Mouse (Mus musculus) cortical plate, adult 2 months (tissue): ENCODE measurements at regions not wholly inside any gene's neighbourhood (a gene's known extent, or its start where the extent isn't known, plus 50 kb on each side); places are given as distances from the start of the nearest gene placed in this dataset.

Experiments used
- H3K27ac ChIP-seq: fragments of 200-500 bp; 2 replicates; pipeline ENCODE4 v1.5.1; 2012; ENCODE audit warnings: low read length, control low read depth, inconsistent platforms; ENCODE audit not compliant: insufficient read depth
- H3K4me1 ChIP-seq: fragments of 200-500 bp; 2 replicates; pipeline ENCODE4 v1.6.1; 2011; ENCODE audit warnings: low read length; ENCODE audit not compliant: control insufficient read depth, insufficient read depth
- H3K4me3 ChIP-seq: fragments of 200-500 bp; 2 replicates; pipeline ENCODE4 v1.5.1; 2011; ENCODE audit warnings: mild to moderate bottlenecking, low read length, control low read depth; ENCODE audit not compliant: insufficient read depth
- CTCF ChIP-seq: fragments of 200-500 bp; IDR thresholded peaks from 2 replicates; pipeline ENCODE4 v1.5.1; 2011; ENCODE audit warnings: mild to moderate bottlenecking, control low read depth, low read length; ENCODE audit not compliant: insufficient read depth; ENCODE audit errors: extremely low read depth
- POLR2A ChIP-seq: fragments of 200-500 bp; IDR thresholded peaks from 2 replicates; pipeline ENCODE4 v1.6.1; 2011; ENCODE audit warnings: mild to moderate bottlenecking, low read length, control low read depth; ENCODE audit not compliant: insufficient read depth; ENCODE audit errors: extremely low read depth

DNA sequence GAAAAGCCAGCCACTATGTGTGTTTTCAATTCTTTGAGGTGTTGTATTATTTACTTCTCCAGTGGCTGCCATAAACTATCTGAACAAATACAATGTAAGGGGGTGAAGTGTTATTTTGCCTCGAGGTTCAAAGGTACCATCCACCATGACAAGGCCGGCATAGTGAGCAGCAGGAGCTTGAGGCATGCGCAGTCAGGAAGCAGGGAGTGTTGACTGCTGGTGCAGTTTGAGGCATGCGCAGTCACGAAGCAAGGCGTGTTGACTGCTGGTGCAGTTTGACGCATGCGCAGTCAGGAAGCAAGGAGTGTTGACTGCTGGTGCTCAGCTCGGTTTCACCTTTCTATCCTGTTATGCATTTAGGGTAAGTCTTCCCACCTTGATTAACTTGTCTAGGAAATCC is 184.9 kb upstream of the Eci2 start:
- TF ChIP-seq POLR2A (no peak), CTCF (no peak)

DNA sequence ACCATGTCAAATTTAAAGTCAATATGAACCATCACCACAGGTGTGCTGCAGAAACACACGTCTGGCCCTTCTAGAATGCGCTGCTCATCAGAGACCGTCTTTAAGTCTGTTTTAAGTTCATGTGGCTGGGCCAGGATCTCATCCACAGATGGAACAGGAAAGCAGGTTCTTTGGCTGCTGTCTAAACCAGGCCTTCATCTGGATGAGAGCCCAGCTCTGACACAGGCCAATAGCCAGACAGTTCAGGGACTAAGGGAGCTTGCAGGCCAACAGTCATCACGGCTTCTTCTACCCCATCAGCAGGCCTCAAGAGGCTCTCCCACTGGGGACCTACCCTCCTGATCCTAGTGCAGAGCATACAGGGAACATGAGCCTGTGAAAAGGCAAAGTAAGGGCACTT is 185.4 kb upstream of the Eci2 start:
- no peak overlapping the region for H3K27ac ChIP-seq
- H3K4me3 ChIP-seq, result no peak overlapping the region
- H3K4me1 ChIP-seq, result no peaks in the 10 kb centered on the region
- TF ChIP-seq POLR2A (no peak), CTCF (no peak)

More for the DNA sequence above, 184.9 kb upstream of the Eci2 start:
- no peaks in the 10 kb centered on the region for H3K4me1 ChIP-seq
- no peak overlapping the region for H3K4me3 ChIP-seq
- no peak overlapping the region for H3K27ac ChIP-seq

DNA sequence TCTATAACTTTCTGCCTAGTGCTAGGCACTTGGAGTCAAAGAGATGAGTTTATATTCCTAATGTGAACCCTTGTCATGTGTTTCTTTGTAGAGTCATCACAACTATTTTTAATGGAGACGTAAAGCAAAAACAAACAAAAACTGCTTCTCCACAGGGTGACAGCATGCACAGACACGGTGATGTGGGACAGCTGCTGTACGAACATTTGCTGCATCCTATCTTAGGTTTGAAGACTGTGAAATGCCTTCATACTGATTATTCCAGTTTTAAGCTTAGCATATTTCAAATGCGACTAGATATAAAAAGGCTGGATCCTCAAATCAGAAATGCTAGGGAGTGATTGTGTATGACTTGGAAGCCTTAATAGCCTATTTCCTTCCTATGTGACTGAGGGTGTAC is 187.3 kb upstream of the Eci2 start:
- H3K27ac ChIP-seq, result no peak overlapping the region
- no peak overlapping the region for H3K4me3 ChIP-seq
- no peaks in the 10 kb centered on the region for H3K4me1 ChIP-seq
- no peak for TF ChIP-seq CTCF
- no peak for TF ChIP-seq POLR2A

DNA sequence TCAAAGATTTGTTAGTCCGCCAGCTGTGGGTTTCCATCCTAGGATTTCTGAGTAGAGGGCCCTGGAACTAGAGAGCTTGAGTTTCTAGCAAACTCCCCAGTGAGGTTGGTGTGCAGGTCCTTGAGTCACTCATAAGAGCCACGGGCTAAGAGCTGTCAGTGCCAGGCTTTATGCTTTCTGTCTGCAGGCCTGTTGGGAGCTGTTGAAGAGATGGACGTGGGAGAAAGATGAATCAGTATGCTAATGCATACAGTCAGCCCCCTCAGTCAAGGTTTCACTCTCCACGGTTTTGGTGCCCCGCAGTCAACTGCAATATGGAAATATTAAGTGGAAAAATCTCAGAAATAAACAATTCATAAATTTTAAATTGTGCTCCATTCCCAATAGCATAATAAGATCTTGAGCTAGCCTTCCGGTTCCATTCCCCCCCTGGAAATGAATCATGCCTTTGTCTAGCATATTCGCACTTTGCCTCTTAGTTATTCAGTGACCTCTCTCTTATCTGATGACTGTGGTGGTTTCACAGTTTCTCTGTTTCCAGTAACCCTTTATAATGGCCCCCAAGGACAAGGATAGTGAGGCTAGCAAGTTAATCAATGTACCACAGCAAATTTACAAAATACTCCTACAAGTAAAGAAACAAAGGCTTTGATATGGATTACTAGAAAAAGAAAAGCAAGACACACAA is 199.4 kb upstream of the Eci2 start:
- Histone ChIP-seq H3K4me3 (no peak overlapping the region), H3K4me1 (no peaks in the 10 kb centered on the region), H3K27ac (no peak overlapping the region)
- TF ChIP-seq CTCF (no peak), POLR2A (no peak)

DNA sequence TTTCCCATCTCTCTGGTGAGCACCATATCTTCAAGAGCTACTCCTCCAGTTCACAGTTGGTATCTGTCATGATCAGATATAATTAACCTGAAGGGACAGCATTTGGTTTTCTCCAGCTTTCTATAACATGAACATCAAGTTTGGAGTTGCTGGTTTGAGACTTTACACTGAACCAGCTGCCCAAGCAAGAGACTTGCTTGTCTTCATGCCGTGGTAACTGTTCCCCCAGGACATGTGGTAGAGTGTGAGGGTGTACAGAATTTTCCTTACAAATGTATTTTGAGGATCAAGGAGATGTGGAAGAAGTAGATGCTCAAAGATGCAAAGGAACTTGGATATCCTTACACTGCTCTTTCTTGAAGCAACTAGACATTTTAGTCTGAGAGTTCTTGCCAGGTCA is 200.0 kb upstream of the Eci2 start:
- TF ChIP-seq POLR2A (no peak), CTCF (no peak)
- H3K4me3 ChIP-seq, result no peak overlapping the region
- H3K27ac ChIP-seq, result no peak overlapping the region

DNA sequence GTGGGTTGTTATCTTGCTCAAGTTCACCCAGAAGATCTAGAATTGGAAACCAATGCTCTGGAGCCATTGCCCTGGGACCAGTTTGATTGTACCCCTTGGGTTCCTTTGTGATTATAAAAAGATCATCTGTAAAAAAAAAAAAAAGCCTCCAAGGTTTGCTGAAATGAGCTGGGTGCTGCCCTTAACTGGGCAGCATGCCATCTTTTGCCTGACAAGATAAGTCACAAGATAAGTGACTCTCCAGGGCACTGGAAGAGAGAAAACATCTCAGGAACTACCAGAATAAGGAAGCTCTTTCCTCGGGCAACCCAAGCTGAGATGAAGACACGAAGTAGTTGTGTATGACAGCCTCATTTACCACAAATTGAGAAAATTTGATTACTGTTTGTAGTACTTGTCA is 202.7 kb upstream of the Eci2 start:
- Histone ChIP-seq H3K27ac (no peak overlapping the region), H3K4me3 (no peak overlapping the region), H3K4me1 (no peaks in the 10 kb centered on the region)
- TF ChIP-seq CTCF, result no peak
- no peak for TF ChIP-seq POLR2A

More for the DNA sequence above, 200.0 kb upstream of the Eci2 start:
- no peaks in the 10 kb centered on the region for H3K4me1 ChIP-seq

DNA sequence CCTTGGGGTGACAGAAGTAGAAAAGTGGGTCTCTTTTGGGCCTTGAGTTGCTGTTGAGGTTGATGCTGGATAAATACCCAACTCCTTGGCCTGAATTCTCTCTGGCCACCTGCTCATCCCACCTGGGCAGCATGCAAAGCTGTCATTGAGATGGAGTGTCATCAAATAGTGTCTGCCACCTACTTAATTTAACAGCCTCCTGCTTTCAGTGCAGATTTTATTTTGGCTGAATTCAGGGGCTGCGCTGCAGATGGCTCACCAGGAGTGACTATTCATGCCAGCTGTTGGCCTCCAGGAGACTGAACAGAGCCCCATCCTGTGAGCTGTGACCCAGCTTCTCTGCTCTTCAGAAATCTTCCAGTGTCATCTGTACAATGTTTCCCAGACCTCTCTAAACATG is 206.7 kb upstream of the Eci2 start:
- H3K4me3 ChIP-seq, result no peak overlapping the region
- no peaks in the 10 kb centered on the region for H3K4me1 ChIP-seq
- H3K27ac ChIP-seq, result no peak overlapping the region
- TF ChIP-seq POLR2A (no peak), CTCF (no peak)

DNA sequence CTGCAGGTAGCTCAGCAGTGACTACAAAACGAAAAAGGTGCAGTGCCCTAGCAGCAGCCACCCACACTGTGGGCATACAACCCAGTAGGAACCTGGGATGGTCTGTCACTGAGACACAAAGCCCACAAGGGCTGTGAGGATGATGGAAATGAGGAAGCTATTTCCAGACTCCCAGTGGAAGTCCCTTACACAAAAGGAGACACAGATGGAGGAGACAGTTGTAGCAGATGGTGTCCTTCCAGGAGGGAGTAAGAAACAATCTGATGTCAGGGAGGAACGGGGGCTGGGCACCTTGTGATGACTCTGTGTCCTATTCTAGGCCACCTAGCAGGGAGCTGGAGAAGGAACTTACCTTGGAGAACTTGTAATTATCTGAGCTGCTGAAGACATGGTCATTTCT is 214.5 kb upstream of the Eci2 start:
- TF ChIP-seq POLR2A, result no peak
- no peak for TF ChIP-seq CTCF
- H3K27ac ChIP-seq, result no peak overlapping the region
- H3K4me1 ChIP-seq, result peaks cover 3% of the 10 kb centered on the region; the same call in 1 of the 2 replicates
- no peak overlapping the region for H3K4me3 ChIP-seq

DNA sequence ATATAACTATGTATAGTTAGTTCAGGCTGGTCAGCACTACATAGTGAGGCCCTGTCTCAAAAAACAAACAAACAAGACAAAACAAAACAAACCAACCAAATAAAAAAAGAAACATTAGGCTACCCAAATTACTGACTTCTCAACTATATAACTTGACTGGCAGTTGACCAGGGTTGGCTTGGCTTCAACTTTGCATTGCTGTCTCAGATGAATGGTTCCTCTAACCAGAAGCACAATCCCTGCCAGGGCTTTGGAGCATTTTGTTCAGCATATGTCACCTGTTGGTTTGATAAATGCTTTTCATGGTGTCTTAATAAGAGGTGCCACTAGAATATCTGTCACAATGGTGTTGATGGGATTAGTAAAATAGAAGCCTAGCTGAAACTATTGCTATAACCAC is 217.1 kb upstream of the Eci2 start:
- TF ChIP-seq POLR2A (no peak), CTCF (no peak)
- Histone ChIP-seq H3K4me3 (no peak overlapping the region), H3K27ac (no peak overlapping the region), H3K4me1 (peaks cover 3% of the 10 kb centered on the region; the same call in 1 of the 2 replicates)

DNA sequence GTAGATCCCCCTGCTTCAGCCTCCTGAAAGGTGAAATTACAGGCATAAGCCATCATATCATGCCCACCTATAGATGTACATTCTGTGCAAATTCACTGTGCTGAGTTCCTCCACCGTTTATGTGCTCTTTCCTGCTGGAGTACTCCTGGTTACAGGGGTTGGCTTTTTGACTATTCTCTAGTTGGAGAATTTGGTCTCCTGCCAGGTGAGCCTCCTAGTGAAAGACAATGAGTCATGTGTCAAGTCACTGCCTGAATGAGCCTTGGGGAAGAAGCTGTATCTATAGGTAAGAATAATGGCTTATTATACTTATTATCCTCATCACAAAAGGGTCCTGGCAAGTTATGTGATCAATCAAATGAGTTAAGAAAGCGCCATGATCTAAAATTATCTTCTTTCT is 230.5 kb upstream of the Eci2 start:
- Histone ChIP-seq H3K27ac (no peak overlapping the region), H3K4me1 (no peaks in the 10 kb centered on the region), H3K4me3 (no peak overlapping the region)
- TF ChIP-seq CTCF (no peak), POLR2A (no peak)
